Mouse (Mus musculus) megakaryocyte, adult 5-6 weeks (primary cell): ENCODE data around the gene Vmn2r45. TPM values are rescaled to one million over a fixed set of nuclear protein-coding genes. Genes with fewer than 3 reads are reported as not detected.
"Not testable (repeated sequence)": the region's sequence is repeated elsewhere in the genome, so short reads cannot be mapped to it uniquely, and the experiment has no call there.

ENCODE experiments used
- ATAC-seq: 2 replicates; pipeline ENCODE4 v1.8.0; 2016; ENCODE audit warnings: mild to moderate bottlenecking, inconsistent platforms; ENCODE audit not compliant: poor library complexity, severe bottlenecking
- total RNA-seq, 2 experiments: library from RNA; stranded (forward) in 1 of 2; stranded (reverse) in 1 of 2; fragments of 153-499, 151-499 nt in 1 of 2; fragments of 221-1000, 200-1000 nt in 1 of 2; gene quantifications; 2 replicates each; pipeline versions ENCODE4 v1.2.3 to v1.2.4; 2015 to 2017

The Vmn2r45 gene
- total RNA-seq (2015) (not detected in 2 replicates), total RNA-seq (2017) (not detected in 2 replicates)

DNA sequence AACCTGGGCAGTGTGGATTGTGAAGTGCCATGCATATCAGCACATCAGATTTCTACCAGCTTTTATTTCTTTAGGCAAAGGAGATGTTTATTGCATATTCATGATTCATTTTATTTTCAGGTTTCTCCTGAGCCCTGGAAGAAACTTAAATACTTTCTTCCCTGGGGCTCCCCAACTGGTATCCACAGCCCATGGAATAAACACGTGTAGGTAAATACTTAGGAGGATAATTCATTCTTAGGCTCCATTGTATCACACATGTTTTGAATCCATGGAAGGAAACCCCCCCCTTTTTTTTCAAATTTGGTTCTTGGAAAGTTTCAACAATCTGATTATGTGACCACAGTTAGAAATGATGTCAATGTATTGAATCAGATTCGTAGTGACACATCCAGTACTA is at the start of gene Vmn2r45:
Gene Vmn2r45 (minus strand): TSS at position 101 of the 400 bp plus-strand sequence.
- not testable (repeated sequence) for ATAC-seq

Other genes with a start within 250 kb of the Vmn2r45 start
- not detected in 2 replicates for gene Vmn2r43, start 228.5 kb downstream of the Vmn2r45 start, total RNA-seq (2015)
- gene Vmn2r43, start 228.5 kb downstream of the Vmn2r45 start, total RNA-seq (2017): not detected in 2 replicates
- gene Vmn2r44, start 105.7 kb downstream of the Vmn2r45 start, total RNA-seq (2015): not detected in 2 replicates
- not detected in 2 replicates for gene Vmn2r44, start 105.7 kb downstream of the Vmn2r45 start, total RNA-seq (2017)